Mouse (Mus musculus): ENCODE results near the gene Il3ra.

The Il3ra gene

GRCm38 (mm10) chr14:14345948-14346812 lies at the start of gene Il3ra:
Il3ra (plus strand) TSS chr14:14346275.
- peak; percentile 79 for DNase-seq (ENCODE audit: low read depth, low spot score)

- DNase-seq (ENCODE audit: low read depth, low spot score) = no peak
These were observed 37.1 kb upstream of the Il3ra start for GRCm38 (mm10) chr14:14308938-14309337.

GRCm38 (mm10) chr14:14309416-14309815 lies 36.7 kb upstream of the Il3ra start:
- DNase-seq (ENCODE audit: low read depth, low spot score) = no peak

- no peak for DNase-seq (ENCODE audit: low read depth, low spot score)
These were observed 23.5 kb upstream of the Il3ra start, which contains the start of gene Olfr31 for GRCm38 (mm10) chr14:14322528-14322927. Olfr31 (plus strand) TSS chr14:14322828.

GRCm38 (mm10) chr14:14345113-14345871 lies 783 bp upstream of the Il3ra start:
- peak; percentile 92 for DNase-seq (ENCODE audit: low read depth, low spot score)

GRCm38 (mm10) chr14:14346813-14347100 lies 682 bp downstream of the Il3ra start:
- DNase-seq (ENCODE audit: low read depth, low spot score) = peak; percentile 20

- peak; percentile 48 for DNase-seq (ENCODE audit: low read depth, low spot score)
These were observed 1.2 kb downstream of the Il3ra start for GRCm38 (mm10) chr14:14347151-14347835.

- peak; percentile 67 for DNase-seq (ENCODE audit: low read depth, low spot score)
These were observed 2.0 kb downstream of the Il3ra start for GRCm38 (mm10) chr14:14347836-14348621.

- DNase-seq (ENCODE audit: low read depth, low spot score) = peak; percentile 46
These were observed 2.8 kb downstream of the Il3ra start for GRCm38 (mm10) chr14:14348674-14349401.

GRCm38 (mm10) chr14:14349485-14350262 lies 3.6 kb downstream of the Il3ra start:
- peak; percentile 69 for DNase-seq (ENCODE audit: low read depth, low spot score)

GRCm38 (mm10) chr14:14350263-14351147 lies 4.4 kb downstream of the Il3ra start:
- DNase-seq (ENCODE audit: low read depth, low spot score) = peak; percentile 2

GRCm38 (mm10) chr14:14351148-14351455 lies 5.0 kb downstream of the Il3ra start:
- peak; percentile 2 for DNase-seq (ENCODE audit: low read depth, low spot score)

GRCm38 (mm10) chr14:14351721-14352590 lies 5.9 kb downstream of the Il3ra start:
- peak; percentile 35 for DNase-seq (ENCODE audit: low read depth, low spot score)

GRCm38 (mm10) chr14:14352606-14353005 lies 6.5 kb downstream of the Il3ra start:
- peak; percentile 83 for DNase-seq (ENCODE audit: low read depth, low spot score)

GRCm38 (mm10) chr14:14353081-14353732 lies 7.1 kb downstream of the Il3ra start:
- peak; percentile 68 for DNase-seq (ENCODE audit: low read depth, low spot score)

- peak; percentile 49 for DNase-seq (ENCODE audit: low read depth, low spot score)
These were observed 7.8 kb downstream of the Il3ra start for GRCm38 (mm10) chr14:14353740-14354510.

All from mesoderm, embryonic 11.5 days (tissue).